8 mouse cellular contexts compared by ENCODE assay signal in the genomic region with DNA sequence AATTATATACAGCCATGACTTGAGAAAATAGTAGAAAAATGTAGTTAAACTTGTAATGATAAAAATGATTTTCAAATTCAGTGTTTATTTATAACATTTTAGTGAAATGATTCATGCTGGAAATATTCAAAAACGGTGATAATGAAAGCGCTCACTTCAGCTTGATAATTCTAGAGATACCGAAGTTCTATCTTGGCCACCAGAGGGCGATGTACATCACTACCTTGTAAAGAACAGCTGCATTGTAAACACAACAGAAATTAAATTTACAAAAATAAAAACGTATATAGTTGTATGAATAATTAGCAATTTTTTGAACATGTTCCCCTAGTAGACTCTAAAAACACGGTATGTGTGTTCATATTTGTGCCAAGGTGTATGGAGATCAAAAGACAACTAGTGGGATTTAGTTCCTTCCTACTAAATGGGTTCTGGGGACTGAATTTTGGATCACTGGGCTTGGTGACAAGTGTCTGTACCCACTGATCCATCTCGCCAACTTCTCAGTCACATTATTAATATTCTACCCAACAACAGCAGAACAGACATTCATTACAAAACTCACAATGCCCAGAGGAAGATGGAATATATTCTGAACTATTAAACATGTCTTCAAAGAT.
A peak's percentile ranks its signal among the peaks of the same experiment; 100 is the strongest.
DNase-seq lines count a peak whose midpoint lies in the region; ATAC-seq and TF ChIP-seq lines count a peak whose summit lies in the region.

No protein-coding gene starts in this region.

- no peak overlapping the region for H3K4me3 ChIP-seq in thymus, adult 2 months (ENCODE audit: control insufficient read depth, insufficient read depth, low read length)
- H3K4me3 ChIP-seq in hindbrain, embryonic 11.5 days (ENCODE audit: low read depth, low read length): no peak overlapping the region

- intact Hi-C loops in left cerebral cortex, postnatal 10 days (cut with DNase I): loop anchor here (2.0 to 10.0 kb wide), 2 partner anchors 331 to 389 kb away; no protein-coding TSS in a partner anchor

- no peaks in the 10 kb centered on the region for H3K27me3 ChIP-seq in thymus, adult 2 months (ENCODE audit: control insufficient read depth, insufficient read depth, low read length)
- no peaks in the 10 kb centered on the region for H3K27me3 ChIP-seq in hindbrain, embryonic 11.5 days (ENCODE audit: control insufficient read depth, insufficient read depth, low read length)

- H3K9me3 ChIP-seq in hindbrain, embryonic 11.5 days (ENCODE audit: control insufficient read depth, low read length): no peaks in the 10 kb centered on the region

- H3K4me2 ChIP-seq in hindbrain, embryonic 11.5 days (replicated peaks; ENCODE audit: low read depth, low read length): no peak overlapping the region

- H3K36me3 ChIP-seq in thymus, adult 2 months (ENCODE audit: control insufficient read depth, insufficient read depth, low read length): no peaks in the 10 kb centered on the region
- no peaks in the 10 kb centered on the region for H3K36me3 ChIP-seq in hindbrain, embryonic 11.5 days (ENCODE audit: control insufficient read depth, insufficient read depth, low read length)

- H3K9ac ChIP-seq in hindbrain, embryonic 11.5 days (ENCODE audit: low read depth, low read length): no peak overlapping the region

- peak; percentile 9 for DNase-seq in thymus, adult 2 months
- DNase-seq in thymus, postnatal 36 days: no peak
- DNase-seq in adrenal gland, postnatal 14 days: peak; percentile 72
- peak; percentile 74 for DNase-seq in embryo, embryonic 10.5 days (ENCODE audit: low spot score)
- DNase-seq in hindbrain, embryonic 11.5 days (ENCODE audit: low spot score): peak; percentile 74
- DNase-seq in left cerebral cortex, postnatal 10 days (ENCODE audit: extremely low spot score in 1 of 2, low spot score in 2 of 2): peak; percentile 50 to 53
- DNase-seq in retina, postnatal 1 day: peak; percentile 66

- H3K27ac ChIP-seq in thymus, adult 2 months (ENCODE audit: control insufficient read depth, insufficient read depth, low read length): no peak overlapping the region
- no peak overlapping the region for H3K27ac ChIP-seq in hindbrain, embryonic 11.5 days (ENCODE audit: low read depth, low read length)

- H3K4me1 ChIP-seq in thymus, adult 2 months (replicated peaks; ENCODE audit: control insufficient read depth, insufficient read depth, low read length): no peaks in the 10 kb centered on the region
- no peaks in the 10 kb centered on the region for H3K4me1 ChIP-seq in hindbrain, embryonic 11.5 days (replicated peaks; ENCODE audit: control insufficient read depth, insufficient read depth, low read length)

- TF ChIP-seq CTCF in thymus, adult 2 months (IDR thresholded peaks at IDR 0.05; ENCODE audit: borderline replicate concordance, control insufficient read depth, extremely low read depth, insufficient read depth, low read length, poor library complexity): no peak

- WGBS in thymus, adult 2 months: 14% methylated on average over 7 of the region's 7 CpGs
- WGBS in hindbrain, embryonic 11.5 days: 25% methylated on average over 7 of the region's 7 CpGs

- TF ChIP-seq POLR2A in thymus, adult 2 months (IDR thresholded peaks at IDR 0.05; ENCODE audit: control insufficient read depth, extremely low read depth, insufficient read depth, low read length, poor library complexity): no peak

- peak; percentile 43; the same call in 1 of the 2 replicates for ATAC-seq in hindbrain, embryonic 11.5 days (ENCODE audit: low FRiP score)
- no peak for ATAC-seq in activated CD4-positive, CD25-positive, alpha-beta regulatory T cell, adult 4 months

Comparison
In these comparisons a context has a peak if more than half of its experiments do, and no peak if none do; other contexts are left out.
1. DNase-seq: peak in thymus, adult 2 months (single experiment), adrenal gland, postnatal 14 days (single experiment), embryo, embryonic 10.5 days (single experiment), hindbrain, embryonic 11.5 days (single experiment), left cerebral cortex, postnatal 10 days (2 of 2) and retina, postnatal 1 day (single experiment); none in thymus, postnatal 36 days (0 of 2).